In genomic region chr1:191855136-191855878, GRCm38 (mm10) we compare ENCODE assay signal across 9 mouse cellular contexts. TPM values are rescaled to one million over a fixed set of nuclear protein-coding genes. Genes with fewer than 3 reads are reported as not detected.
DNase-seq lines count a peak whose midpoint lies in the region; ATAC-seq and TF ChIP-seq lines count a peak whose summit lies in the region.
"Had no signal": no experiment of that assay in that cellular context is flagged by ENCODE, and none has a peak within 500 bp of the region (broad histone marks: within the 10 kb centered on the region; RNA-seq: fewer than 3 reads in every experiment).

No protein-coding gene starts in this region.

- H3K27ac ChIP-seq in heart, embryonic 10.5 days: peak overlapping the region; percentile 79
- peak overlapping the region; percentile 97 for H3K27ac ChIP-seq in liver, embryonic 14.5 days
- H3K27ac ChIP-seq in midbrain, embryonic 15.5 days: no peak overlapping the region

- WGBS in heart, embryonic 10.5 days: 32% methylated on average over 10 of the region's 10 CpGs
- 21% methylated on average over 10 of the region's 10 CpGs for WGBS in liver, embryonic 14.5 days (ENCODE audit: insufficient replicate concordance)
- WGBS in midbrain, embryonic 15.5 days: 80% methylated on average over 10 of the region's 10 CpGs

- H3K9ac ChIP-seq in liver, embryonic 14.5 days (replicated peaks): peak overlapping the region; percentile 80
- H3K9ac ChIP-seq in midbrain, embryonic 15.5 days: no peak overlapping the region

- no peaks in the 10 kb centered on the region for H3K9me3 ChIP-seq in heart, embryonic 10.5 days
- H3K9me3 ChIP-seq in liver, embryonic 14.5 days (ENCODE audit: control insufficient read depth, low read length): no peaks in the 10 kb centered on the region
- H3K9me3 ChIP-seq in midbrain, embryonic 15.5 days: no peaks in the 10 kb centered on the region

- peak; percentile 99 for ATAC-seq in liver, embryonic 14.5 days (ENCODE audit: insufficient read depth)
- no peak for ATAC-seq in midbrain, embryonic 15.5 days (replicated peaks)

- no peak overlapping the region for H3K4me3 ChIP-seq in heart, embryonic 10.5 days
- H3K4me3 ChIP-seq in liver, embryonic 14.5 days (ENCODE audit: insufficient read depth in 1 of 2, low read depth in 2 of 2, low read length in 2 of 2): peak overlapping the region; percentile 23 to 35
- no peak overlapping the region for H3K4me3 ChIP-seq in midbrain, embryonic 15.5 days

- TF ChIP-seq CTCF in liver, embryonic 14.5 days (IDR thresholded peaks at IDR 0.05; ENCODE audit: low read depth): no peak; the same call in 1 of the 2 replicates

- peaks cover 31% of the 10 kb centered on the region for H3K4me1 ChIP-seq in heart, embryonic 10.5 days
- peaks cover 37 to 45% of the 10 kb centered on the region in 2 experiments for H3K4me1 ChIP-seq in liver, embryonic 14.5 days (replicated peaks; ENCODE audit: control insufficient read depth in 2 of 2, insufficient read depth in 2 of 2, low read length in 1 of 2)
- no peaks in the 10 kb centered on the region for H3K4me1 ChIP-seq in midbrain, embryonic 15.5 days

- peak; percentile 91 for TF ChIP-seq EP300 in liver, embryonic 14.5 days (IDR thresholded peaks at IDR 0.05; ENCODE audit: low read depth)

- no peaks in the 10 kb centered on the region for H3K36me3 ChIP-seq in heart, embryonic 10.5 days
- H3K36me3 ChIP-seq in liver, embryonic 14.5 days (replicated peaks; ENCODE audit: control insufficient read depth, insufficient read depth, low read depth): no peaks in the 10 kb centered on the region
- H3K36me3 ChIP-seq in midbrain, embryonic 15.5 days (replicated peaks): no peaks in the 10 kb centered on the region

- intact Hi-C loops in heart, postnatal 36 days (cut with DNase I): no loop called here

- H3K27me3 ChIP-seq in heart, embryonic 10.5 days (ENCODE audit: insufficient read depth, poor library complexity, severe bottlenecking): 0 out of 2 replicates have a peak, but pooled peaks cover 10% of the 10 kb centered on the region
- no peaks in the 10 kb centered on the region for H3K27me3 ChIP-seq in liver, embryonic 14.5 days (ENCODE audit: control insufficient read depth, insufficient read depth, low read length)
- no peaks in the 10 kb centered on the region for H3K27me3 ChIP-seq in midbrain, embryonic 15.5 days (replicated peaks)

- peak overlapping the region; percentile 80 for H3K4me2 ChIP-seq in liver, embryonic 14.5 days (ENCODE audit: low read depth)
- no peak overlapping the region for H3K4me2 ChIP-seq in midbrain, embryonic 15.5 days

- peak; percentile 97 for DNase-seq in heart, embryonic 10.5 days (ENCODE audit: low spot score)
- no peak for DNase-seq in heart, postnatal 36 days
- peak; percentile 38 to 40 for DNase-seq in urinary bladder, postnatal 36 days (ENCODE audit: low spot score in 2 of 2)
- no peak for DNase-seq in urinary bladder, postnatal 4 days (ENCODE audit: low spot score in 2 of 2)
- DNase-seq in liver, embryonic 14.5 days (ENCODE audit: low read depth in 3 of 3, low spot score in 3 of 3): peak; percentile 86 to 92 (median 91)
- DNase-seq in layer of hippocampus, adult 9-11 months: no peak
- no peak for DNase-seq in gastrocnemius, adult 8-10 months (ENCODE audit: low spot score in 2 of 2)
- DNase-seq: lung, postnatal 4 days had no signal

RNA-seq across cellular contexts. Expression of gene Nek2, which starts 34.1 kb away (rescaled TPM):
- 41.4 and 43.0 TPM in 2 replicates for polyA plus RNA-seq in heart, embryonic 10.5 days (2016; fragmentation: Nextera tagmentation; extraction: Ambion mirVana)
- under 1 TPM; 0.53 to 0.70 TPM for total RNA-seq in heart, postnatal 36 days (2021)
- 11.2 and 14.4 TPM in 2 replicates for polyA plus RNA-seq in liver, embryonic 14.5 days (2012; rRNA removed)
- polyA plus RNA-seq in liver, embryonic 14.5 days (2014; fragmentation: Nextera tagmentation; extraction: Ambion mirVana): 28.8 and 33.0 TPM in 2 replicates
- total RNA-seq in gastrocnemius, adult 8-10 months (2022): under 1 TPM; 0.27 to 0.99 (median 0.54) TPM
- 6.8 and 7.1 TPM in 2 replicates for polyA plus RNA-seq in midbrain, embryonic 15.5 days (2015; fragmentation: Nextera tagmentation; extraction: Ambion mirVana)

RNA-seq across cellular contexts. Expression of gene Slc30a1, which starts 51.3 kb away (rescaled TPM):
- polyA plus RNA-seq in heart, embryonic 10.5 days (2016; fragmentation: Nextera tagmentation; extraction: Ambion mirVana): 1.8 and 2.5 TPM in 2 replicates
- 10 to 100 TPM; 19.7 to 27.2 TPM for total RNA-seq in heart, postnatal 36 days (2021)
- polyA plus RNA-seq in liver, embryonic 14.5 days (2012; rRNA removed): 3.8 and 5.9 TPM in 2 replicates
- 2.1 and 3.2 TPM in 2 replicates for polyA plus RNA-seq in liver, embryonic 14.5 days (2014; fragmentation: Nextera tagmentation; extraction: Ambion mirVana)
- total RNA-seq in gastrocnemius, adult 8-10 months (2022): 1 to 10 TPM; 5.4 to 8.7 (median 7.3) TPM
- polyA plus RNA-seq in midbrain, embryonic 15.5 days (2015; fragmentation: Nextera tagmentation; extraction: Ambion mirVana): 3.7 and 4.3 TPM in 2 replicates

Comparison
In these comparisons a context has a peak if more than half of its experiments do, and no peak if none do; other contexts are left out.
1. DNase-seq: peak in heart, embryonic 10.5 days (single experiment), urinary bladder, postnatal 36 days (2 of 2) and liver, embryonic 14.5 days (3 of 3); none in heart, postnatal 36 days (0 of 2), urinary bladder, postnatal 4 days (0 of 2), layer of hippocampus, adult 9-11 months (single experiment) and gastrocnemius, adult 8-10 months (0 of 2).
2. H3K4me3 ChIP-seq: peak in liver, embryonic 14.5 days (2 of 2); none in heart, embryonic 10.5 days (single experiment) and midbrain, embryonic 15.5 days (single experiment).